Mouse (Mus musculus): ENCODE results near the gene Slc18a2. TPM values are rescaled to one million over a fixed set of nuclear protein-coding genes. Genes with fewer than 3 reads are reported as not detected.
A peak's percentile ranks its signal among the peaks of the same experiment; 100 is the strongest.

Gene Slc18a2
- polyA plus RNA-seq, 1 experiment, result 0.93 TPM

DNA sequence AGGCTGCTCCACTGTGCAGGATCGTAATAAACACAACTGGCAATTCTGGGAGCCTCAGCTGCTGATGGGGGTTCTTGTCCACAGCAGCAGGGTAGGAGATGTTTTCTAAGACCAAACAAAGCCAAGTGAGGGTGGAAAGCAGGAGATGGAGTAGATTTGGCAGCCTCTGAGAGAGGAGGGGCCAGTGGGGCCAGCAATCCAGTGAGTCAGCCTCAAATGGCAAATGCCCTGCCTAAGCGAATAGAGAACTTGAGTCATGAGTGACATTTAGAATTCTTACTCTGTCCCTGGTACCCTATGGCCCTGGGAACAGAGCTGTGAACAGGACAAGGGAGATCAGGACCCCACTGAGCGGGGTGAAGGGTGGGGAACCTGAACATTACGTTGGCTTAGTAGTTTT is 12.6 kb upstream of the Slc18a2 start:
- 0 out of 2 replicates have a peak, but pooled peaks cover 3% of the 10 kb centered on the region for H3K27me3 ChIP-seq (ENCODE audit: control insufficient read depth, insufficient read depth, low read length)
- H3K27ac ChIP-seq (ENCODE audit: control insufficient read depth, insufficient read depth, low read length), result peak overlapping the region; percentile 56
- peaks cover 15% of the 10 kb centered on the region for H3K4me1 ChIP-seq (replicated peaks; ENCODE audit: control insufficient read depth, insufficient read depth, low read length)
- DNase-seq, result no peak
- TF ChIP-seq CTCF (IDR thresholded peaks at IDR 0.05; ENCODE audit: borderline replicate concordance, control insufficient read depth, extremely low read depth, insufficient read depth, low read length, poor library complexity) (no peak), POLR2A (IDR thresholded peaks at IDR 0.05; ENCODE audit: control insufficient read depth, extremely low read depth, insufficient read depth, low read length, poor library complexity) (no peak)
- no peaks in the 10 kb centered on the region for H3K36me3 ChIP-seq (ENCODE audit: control insufficient read depth, insufficient read depth, low read length)
- WGBS, result 71% methylated on average over 4 of the region's 4 CpGs
- no peak overlapping the region for H3K4me3 ChIP-seq (ENCODE audit: control insufficient read depth, insufficient read depth, low read length)

DNA sequence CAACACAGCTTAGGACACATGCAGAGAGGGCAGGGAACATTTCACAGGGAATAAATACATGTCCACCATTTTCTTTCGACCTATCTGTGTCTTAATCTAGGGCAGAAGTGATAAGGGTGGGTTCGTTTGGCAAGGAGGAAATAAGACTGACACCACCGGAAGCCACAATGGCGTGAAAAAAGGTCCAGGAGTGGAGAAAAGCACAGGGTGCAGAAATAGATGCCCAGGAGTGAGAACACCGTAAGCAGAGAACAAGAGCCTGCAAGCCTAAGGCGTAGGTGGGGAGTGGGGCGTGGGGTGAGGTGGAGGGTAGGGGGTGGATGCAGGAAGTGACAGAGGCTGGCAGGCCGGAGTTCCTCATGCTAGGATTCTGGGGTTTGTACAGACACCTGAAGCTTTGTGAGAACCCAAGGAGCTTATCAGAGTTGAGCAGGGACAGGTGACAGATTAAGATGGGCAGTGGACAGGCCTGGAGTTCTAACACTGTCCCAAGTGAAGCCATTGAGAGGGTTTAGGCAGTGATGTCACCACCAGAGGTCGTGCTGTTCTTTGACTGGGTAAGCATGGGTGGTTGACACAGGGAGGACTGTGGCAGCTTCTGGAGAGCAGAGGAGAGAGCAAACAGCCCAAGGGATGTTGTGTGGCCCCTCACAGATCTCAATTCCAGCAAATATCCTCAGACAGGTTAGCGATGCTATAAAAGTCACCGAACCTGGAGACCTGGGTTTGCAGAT is 12.0 kb upstream of the Slc18a2 start:
- Histone ChIP-seq H3K27ac (ENCODE audit: control insufficient read depth, insufficient read depth, low read length) (peak overlapping the region; percentile 56), H3K4me3 (ENCODE audit: control insufficient read depth, insufficient read depth, low read length) (no peak overlapping the region), H3K27me3 (ENCODE audit: control insufficient read depth, insufficient read depth, low read length) (0 out of 2 replicates have a peak, but pooled peaks cover 3% of the 10 kb centered on the region), H3K4me1 (replicated peaks; ENCODE audit: control insufficient read depth, insufficient read depth, low read length) (peaks cover 15% of the 10 kb centered on the region), H3K36me3 (ENCODE audit: control insufficient read depth, insufficient read depth, low read length) (no peaks in the 10 kb centered on the region)
- WGBS, result 27% methylated on average over 11 of the region's 11 CpGs
- DNase-seq, result peak; percentile 34
- TF ChIP-seq POLR2A (IDR thresholded peaks at IDR 0.05; ENCODE audit: control insufficient read depth, extremely low read depth, insufficient read depth, low read length, poor library complexity), result no peak
- no peak for TF ChIP-seq CTCF (IDR thresholded peaks at IDR 0.05; ENCODE audit: borderline replicate concordance, control insufficient read depth, extremely low read depth, insufficient read depth, low read length, poor library complexity)

DNA sequence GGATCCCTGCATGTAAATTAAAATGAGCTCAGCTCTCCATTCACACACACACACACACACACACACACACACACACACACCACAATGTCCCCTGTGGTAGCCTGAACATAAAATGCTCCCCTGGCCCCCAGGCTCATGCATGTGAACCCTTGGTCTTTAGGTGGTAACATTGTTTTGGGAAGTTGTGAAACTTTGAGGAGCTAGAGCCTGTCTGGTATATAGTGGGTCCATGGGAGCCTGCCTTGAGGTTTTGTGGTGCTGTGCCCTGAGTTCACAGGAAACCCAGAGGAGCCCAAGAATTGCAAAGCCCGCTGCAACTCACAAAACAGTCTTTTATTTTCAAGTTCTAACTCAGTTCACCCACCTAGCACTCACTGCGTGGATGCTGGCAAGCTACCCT is 8.0 kb upstream of the Slc18a2 start:
- TF ChIP-seq POLR2A (IDR thresholded peaks at IDR 0.05; ENCODE audit: control insufficient read depth, extremely low read depth, insufficient read depth, low read length, poor library complexity) (no peak), CTCF (IDR thresholded peaks at IDR 0.05; ENCODE audit: borderline replicate concordance, control insufficient read depth, extremely low read depth, insufficient read depth, low read length, poor library complexity) (no peak)
- 11% methylated on average over 2 of the region's 2 CpGs for WGBS
- Histone ChIP-seq H3K4me1 (replicated peaks; ENCODE audit: control insufficient read depth, insufficient read depth, low read length) (peaks cover 15% of the 10 kb centered on the region), H3K4me3 (ENCODE audit: control insufficient read depth, insufficient read depth, low read length) (no peak overlapping the region), H3K27me3 (ENCODE audit: control insufficient read depth, insufficient read depth, low read length) (0 out of 2 replicates have a peak, but pooled peaks cover 3% of the 10 kb centered on the region), H3K36me3 (ENCODE audit: control insufficient read depth, insufficient read depth, low read length) (no peaks in the 10 kb centered on the region), H3K27ac (ENCODE audit: control insufficient read depth, insufficient read depth, low read length) (no peak overlapping the region)
- no peak for DNase-seq

DNA sequence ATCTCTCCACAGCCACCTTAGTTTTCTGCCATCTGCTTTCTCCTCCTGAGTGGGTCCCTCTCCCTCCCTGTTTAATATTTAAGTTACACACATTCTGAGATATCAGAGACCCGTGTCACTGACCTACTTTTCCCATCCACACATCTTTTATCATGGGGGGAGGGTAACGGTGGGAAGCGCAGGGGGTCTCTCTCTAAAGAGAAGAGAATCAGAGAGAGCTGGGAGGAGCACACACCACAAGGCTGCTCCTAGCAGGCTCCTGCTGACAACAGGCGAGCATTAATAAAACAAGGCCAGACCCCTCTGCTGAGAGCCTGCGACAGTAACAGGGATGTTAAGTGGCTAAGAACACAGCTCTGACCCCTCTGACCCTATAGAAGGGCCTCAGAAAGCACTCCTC is 1.1 kb upstream of the Slc18a2 start:
- 93% methylated on average over 5 of the region's 5 CpGs for WGBS
- TF ChIP-seq CTCF (IDR thresholded peaks at IDR 0.05; ENCODE audit: borderline replicate concordance, control insufficient read depth, extremely low read depth, insufficient read depth, low read length, poor library complexity), result no peak
- TF ChIP-seq POLR2A (IDR thresholded peaks at IDR 0.05; ENCODE audit: control insufficient read depth, extremely low read depth, insufficient read depth, low read length, poor library complexity), result no peak
- no peaks in the 10 kb centered on the region for H3K36me3 ChIP-seq (ENCODE audit: control insufficient read depth, insufficient read depth, low read length)
- no peak overlapping the region for H3K27ac ChIP-seq (ENCODE audit: control insufficient read depth, insufficient read depth, low read length)
- no peaks in the 10 kb centered on the region; the same call in 1 of the 2 replicates for H3K27me3 ChIP-seq (ENCODE audit: control insufficient read depth, insufficient read depth, low read length)
- peaks cover 15% of the 10 kb centered on the region for H3K4me1 ChIP-seq (replicated peaks; ENCODE audit: control insufficient read depth, insufficient read depth, low read length)
- no peak for DNase-seq
- no peak overlapping the region for H3K4me3 ChIP-seq (ENCODE audit: control insufficient read depth, insufficient read depth, low read length)

DNA sequence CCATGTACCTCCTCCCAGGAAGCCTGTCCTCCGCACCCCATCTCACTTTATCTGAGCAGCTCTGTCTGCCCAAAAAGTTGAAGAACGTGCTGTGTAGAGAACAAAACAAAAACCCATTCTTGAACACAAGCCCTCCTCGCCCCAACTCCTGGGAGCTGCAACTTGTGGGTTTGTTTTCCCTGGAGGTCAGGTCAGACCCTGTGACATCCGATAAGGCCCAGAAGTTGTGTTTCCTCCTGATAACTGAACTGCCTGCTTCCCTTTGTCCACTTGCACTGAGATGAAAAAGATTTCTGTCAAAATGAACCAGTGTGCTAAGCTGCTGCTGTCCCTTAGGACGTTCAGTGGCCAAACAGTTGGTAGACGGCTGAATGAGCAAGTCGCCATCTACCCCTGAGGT is 908 bp downstream of the Slc18a2 start:
- Histone ChIP-seq H3K27ac (ENCODE audit: control insufficient read depth, insufficient read depth, low read length) (no peak overlapping the region), H3K4me1 (replicated peaks; ENCODE audit: control insufficient read depth, insufficient read depth, low read length) (peaks cover 15% of the 10 kb centered on the region), H3K4me3 (ENCODE audit: control insufficient read depth, insufficient read depth, low read length) (no peak overlapping the region), H3K27me3 (ENCODE audit: control insufficient read depth, insufficient read depth, low read length) (no peaks in the 10 kb centered on the region; the same call in 1 of the 2 replicates), H3K36me3 (ENCODE audit: control insufficient read depth, insufficient read depth, low read length) (no peaks in the 10 kb centered on the region)
- no peak for DNase-seq
- 63% methylated on average over 7 of the region's 7 CpGs for WGBS
- no peak for TF ChIP-seq CTCF (IDR thresholded peaks at IDR 0.05; ENCODE audit: borderline replicate concordance, control insufficient read depth, extremely low read depth, insufficient read depth, low read length, poor library complexity)
- no peak for TF ChIP-seq POLR2A (IDR thresholded peaks at IDR 0.05; ENCODE audit: control insufficient read depth, extremely low read depth, insufficient read depth, low read length, poor library complexity)

DNA sequence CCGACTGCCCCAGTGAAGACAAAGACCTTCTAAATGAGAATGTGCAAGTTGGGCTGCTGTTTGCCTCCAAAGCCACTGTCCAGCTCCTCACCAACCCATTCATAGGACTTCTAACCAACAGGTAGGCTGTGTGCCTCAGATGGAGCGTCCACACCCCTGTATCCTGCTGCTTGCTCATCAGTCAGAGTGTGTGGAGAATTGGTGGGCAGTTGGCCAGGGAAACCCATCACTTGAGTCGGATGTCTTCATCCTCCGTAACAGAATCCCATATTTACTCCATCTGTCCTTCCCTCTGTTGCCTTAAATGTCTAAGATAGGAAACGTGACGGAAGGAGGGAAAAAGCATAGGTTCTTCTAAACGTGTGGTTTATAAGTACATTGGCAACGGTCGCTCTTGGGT is 2.5 kb downstream of the Slc18a2 start:
- Histone ChIP-seq H3K4me1 (replicated peaks; ENCODE audit: control insufficient read depth, insufficient read depth, low read length) (peaks cover 17% of the 10 kb centered on the region), H3K27me3 (ENCODE audit: control insufficient read depth, insufficient read depth, low read length) (no peaks in the 10 kb centered on the region; the same call in 1 of the 2 replicates), H3K27ac (ENCODE audit: control insufficient read depth, insufficient read depth, low read length) (no peak overlapping the region), H3K4me3 (ENCODE audit: control insufficient read depth, insufficient read depth, low read length) (no peak overlapping the region), H3K36me3 (ENCODE audit: control insufficient read depth, insufficient read depth, low read length) (no peaks in the 10 kb centered on the region)
- TF ChIP-seq CTCF (IDR thresholded peaks at IDR 0.05; ENCODE audit: borderline replicate concordance, control insufficient read depth, extremely low read depth, insufficient read depth, low read length, poor library complexity) (no peak), POLR2A (IDR thresholded peaks at IDR 0.05; ENCODE audit: control insufficient read depth, extremely low read depth, insufficient read depth, low read length, poor library complexity) (no peak)
- 95% methylated on average over 9 of the region's 9 CpGs for WGBS
- DNase-seq, result no peak
